Mouse (Mus musculus) spleen, adult 2 months (tissue): ENCODE measurements around the gene Ndufb5.
"Not testable (repeated sequence)": the region's sequence is repeated elsewhere in the genome, so short reads cannot be mapped to it uniquely, and the experiment has no call there.

Source experiments
- CTCF ChIP-seq: fragments of 200-500 bp; IDR thresholded peaks from 2 replicates; pipeline ENCODE4 v1.5.1; 2011; ENCODE audit warnings: mild to moderate bottlenecking, inconsistent platforms; ENCODE audit not compliant: insufficient read depth, insufficient read length, insufficient replicate concordance; ENCODE audit errors: extremely low read depth
- POLR2A ChIP-seq: fragments of 200-500 bp; IDR thresholded peaks from 2 replicates; pipeline ENCODE4 v1.6.1; 2011; ENCODE audit warnings: low read depth, low read length, inconsistent platforms

- not testable (repeated sequence) for TF ChIP-seq POLR2A, CTCF
These were observed 8.6 kb downstream of the Ndufb5 start for GRCm38 (mm10) chr3:32745426-32745825.
